Mouse (Mus musculus): ENCODE measurements around the gene Csnk2a2. TPM values are rescaled to one million over a fixed set of nuclear protein-coding genes. Genes with fewer than 3 reads are reported as not detected.

The Csnk2a2 gene
- polyA plus RNA-seq (2016; fragmentation: Nextera tagmentation; extraction: Ambion mirVana) = 8.2 and 8.7 TPM in 2 replicates

DNA sequence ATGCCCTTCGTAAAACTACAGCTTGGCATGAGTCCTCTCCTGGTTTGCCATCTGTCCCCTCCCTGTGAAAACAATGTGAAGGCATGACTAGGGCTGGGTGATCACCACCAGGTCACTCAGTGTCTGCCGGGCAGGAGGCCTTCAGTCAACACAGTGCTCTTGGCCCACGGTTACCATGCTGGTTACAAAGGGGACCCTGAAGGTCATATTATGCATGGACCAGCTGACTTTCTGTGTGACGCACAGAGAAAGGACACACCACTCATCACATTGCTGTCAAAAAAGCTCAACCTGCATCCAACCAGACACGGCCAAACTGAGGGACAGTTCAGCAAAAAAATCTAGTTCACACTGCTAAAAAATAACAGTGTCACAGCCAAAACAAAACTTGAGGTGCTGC, at the start of gene Csnk2a2:
Gene Csnk2a2 (minus strand): TSS at position 34 of the 400 bp plus-strand sequence.
- Histone ChIP-seq H3K4me2 (peak within 1 kb of the TSS; percentile 67), H3K27ac (ENCODE audit: poor library complexity, severe bottlenecking) (no peak within 1 kb of the TSS), H3K9me3 (replicated peaks) (no peaks in the 10 kb centered on the region), H3K9ac (peak within 1 kb of the TSS; percentile 100; the same call in 1 of the 2 replicates), H3K4me1 (replicated peaks) (peaks cover 19% of the 10 kb centered on the region), H3K27me3 (replicated peaks) (no peaks in the 10 kb centered on the region), H3K36me3 (peaks cover 10% of the 10 kb centered on the region), H3K4me3 (peak within 1 kb of the TSS; percentile 100)
- no peak for ATAC-seq (ENCODE audit: insufficient number of reproducible peaks, low FRiP score)
- 84% methylated on average over 5 of the region's 5 CpGs for WGBS

GRCm38 (mm10) chr8:95539487-95539886, 49.6 kb upstream of the Csnk2a2 start:
- no peak for ATAC-seq (ENCODE audit: insufficient number of reproducible peaks, low FRiP score)
- no peaks in the 10 kb centered on the region for H3K36me3 ChIP-seq
- H3K9me3 ChIP-seq (replicated peaks) = peaks cover 5% of the 10 kb centered on the region; the same call in 1 of the 2 replicates
- no peak overlapping the region for H3K4me2 ChIP-seq
- no peaks in the 10 kb centered on the region for H3K4me1 ChIP-seq (replicated peaks)
- H3K27ac ChIP-seq (ENCODE audit: poor library complexity, severe bottlenecking) = no peak overlapping the region
- no peak overlapping the region for H3K9ac ChIP-seq
- H3K27me3 ChIP-seq (replicated peaks) = no peaks in the 10 kb centered on the region
- 70% methylated on average over 5 of the region's 5 CpGs for WGBS
- no peak overlapping the region for H3K4me3 ChIP-seq

DNA sequence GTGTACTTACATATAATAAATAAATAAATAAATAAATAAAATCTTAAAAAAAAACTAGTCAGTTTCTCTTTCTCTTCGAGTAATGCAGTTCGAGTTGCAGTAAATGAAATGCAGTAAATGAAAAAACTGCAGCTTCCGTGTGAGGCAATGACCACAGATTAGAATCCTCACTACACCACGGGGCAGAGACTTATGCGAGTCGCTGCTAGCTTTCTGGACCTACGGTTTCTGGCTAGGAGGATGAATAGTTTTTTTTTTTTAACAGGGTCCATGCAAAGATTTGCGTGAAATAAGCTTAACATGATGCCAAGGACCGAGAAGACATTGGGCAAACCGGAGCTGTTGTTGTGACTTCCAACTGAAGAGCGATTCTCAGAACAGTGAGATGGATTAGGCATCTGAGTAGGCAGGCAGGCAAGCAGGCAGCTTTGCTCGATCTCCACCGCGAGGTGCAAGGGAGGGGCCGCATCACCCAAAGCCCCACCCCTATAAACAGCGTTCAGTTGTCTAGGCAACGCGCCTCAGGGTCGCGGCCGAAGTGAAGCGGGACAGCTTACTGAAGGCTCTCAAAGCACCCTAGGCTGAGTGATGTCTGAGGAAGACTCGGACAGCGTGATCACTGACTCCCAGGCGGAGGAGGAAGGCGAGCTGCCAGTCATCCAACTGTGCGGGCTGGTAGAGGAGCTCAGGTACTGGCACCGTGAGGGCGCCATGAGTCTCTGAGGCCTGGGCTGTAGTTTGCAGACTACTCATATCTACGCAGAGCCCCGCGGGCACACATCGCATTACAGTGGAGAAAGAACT, 43.9 kb upstream of the Csnk2a2 start, which contains the start of gene Ccdc113:
Gene Ccdc113 (plus strand): TSS at position 502 of the 804 bp plus-strand sequence.
- 7% methylated on average over 33 of the region's 33 CpGs for WGBS
- peak; percentile 78 for ATAC-seq (ENCODE audit: insufficient number of reproducible peaks, low FRiP score)
- no peaks in the 10 kb centered on the region for H3K36me3 ChIP-seq
- H3K27ac ChIP-seq (ENCODE audit: poor library complexity, severe bottlenecking) = no peak within 1 kb of the TSS
- H3K9ac ChIP-seq = peak within 1 kb of the TSS; percentile 60
- H3K4me2 ChIP-seq = peak within 1 kb of the TSS; percentile 76
- peak within 1 kb of the TSS; percentile 53 for H3K4me3 ChIP-seq
- 0 out of 2 replicates have a peak, but pooled peaks cover under 1% of the 10 kb centered on the region for H3K27me3 ChIP-seq (replicated peaks)
- H3K4me1 ChIP-seq (replicated peaks) = no peaks in the 10 kb centered on the region
- H3K9me3 ChIP-seq (replicated peaks) = no peaks in the 10 kb centered on the region

DNA sequence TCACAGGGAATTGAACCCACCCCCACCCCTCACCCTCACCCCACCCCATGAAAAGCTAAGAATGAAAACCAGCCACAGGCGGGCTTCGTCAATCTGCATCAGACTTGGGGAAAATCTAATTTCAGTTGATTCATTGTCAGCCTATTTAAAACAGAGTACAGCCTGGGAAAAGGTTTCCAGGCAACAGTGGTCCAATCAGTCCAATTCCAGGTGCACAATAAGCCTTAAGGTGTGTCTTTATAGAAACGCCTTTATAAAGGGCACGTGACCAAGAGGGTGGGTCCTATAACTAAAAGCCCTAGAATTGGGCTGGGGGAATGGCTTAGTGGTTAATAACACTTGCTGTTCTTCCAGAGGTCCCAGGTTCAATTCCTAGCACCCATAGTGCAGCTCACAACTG, 42.4 kb upstream of the Csnk2a2 start:
- Histone ChIP-seq H3K9ac (no peak overlapping the region), H3K4me3 (no peak overlapping the region), H3K4me2 (no peak overlapping the region), H3K27ac (ENCODE audit: poor library complexity, severe bottlenecking) (no peak overlapping the region), H3K9me3 (replicated peaks) (no peaks in the 10 kb centered on the region), H3K4me1 (replicated peaks) (no peaks in the 10 kb centered on the region), H3K36me3 (no peaks in the 10 kb centered on the region), H3K27me3 (replicated peaks) (0 out of 2 replicates have a peak, but pooled peaks cover 3% of the 10 kb centered on the region)
- ATAC-seq (ENCODE audit: insufficient number of reproducible peaks, low FRiP score) = no peak
- WGBS = 75% methylated on average over 4 of the region's 4 CpGs

DNA sequence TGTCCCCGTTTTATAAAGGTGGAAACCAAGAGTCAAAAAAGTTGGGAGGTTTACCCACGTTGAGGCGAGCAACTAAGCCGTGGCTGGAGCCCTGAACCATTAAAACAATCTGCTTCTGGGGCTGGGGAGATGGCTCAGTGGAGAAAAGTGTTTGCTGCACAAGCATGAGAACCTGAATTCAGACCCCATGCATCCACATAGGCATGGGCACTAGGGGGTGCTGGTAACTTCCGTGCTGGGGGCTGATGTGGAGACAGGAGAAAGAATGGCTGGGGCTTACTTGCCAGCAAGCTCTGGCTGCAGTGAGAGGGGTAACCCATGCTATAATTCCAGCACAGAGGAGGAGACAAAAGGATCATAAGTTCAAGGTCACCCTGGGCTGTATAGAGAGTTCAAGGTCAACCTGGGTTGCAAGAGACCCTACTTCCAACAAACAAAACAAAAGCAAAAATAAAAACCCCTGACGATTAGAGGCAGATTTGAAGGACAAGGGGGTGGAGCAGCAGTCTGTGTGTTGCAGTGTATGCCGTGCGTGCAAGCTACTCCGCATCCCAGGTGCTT, 39.0 kb upstream of the Csnk2a2 start:
- H3K27me3 ChIP-seq (replicated peaks) = 0 out of 2 replicates have a peak, but pooled peaks cover 3% of the 10 kb centered on the region
- 61% methylated on average over 9 of the region's 9 CpGs for WGBS
- H3K4me1 ChIP-seq (replicated peaks) = no peaks in the 10 kb centered on the region
- H3K4me3 ChIP-seq = no peak overlapping the region
- H3K4me2 ChIP-seq = no peak overlapping the region
- no peak for ATAC-seq (ENCODE audit: insufficient number of reproducible peaks, low FRiP score)
- H3K9me3 ChIP-seq (replicated peaks) = no peaks in the 10 kb centered on the region
- H3K27ac ChIP-seq (ENCODE audit: poor library complexity, severe bottlenecking) = no peak overlapping the region
- no peaks in the 10 kb centered on the region for H3K36me3 ChIP-seq
- no peak overlapping the region for H3K9ac ChIP-seq

DNA sequence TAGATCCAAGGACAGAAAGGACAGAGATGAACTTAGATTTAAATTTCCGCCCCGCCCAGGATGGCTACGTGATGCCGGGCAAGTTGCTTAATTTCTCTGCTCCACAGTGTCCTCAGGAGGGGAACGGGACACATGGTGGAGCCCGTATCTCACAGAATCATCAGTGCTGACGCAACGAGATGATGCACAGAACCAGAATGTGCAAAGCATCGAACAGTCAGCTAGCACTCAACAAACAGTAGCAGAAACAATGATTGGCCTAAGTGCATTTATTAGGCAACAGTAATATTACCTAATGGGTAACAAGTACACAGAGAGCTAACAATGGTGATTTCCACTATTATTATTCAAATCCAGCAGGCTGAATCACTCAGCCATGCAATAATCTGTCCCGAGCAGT, 38.4 kb upstream of the Csnk2a2 start:
- Histone ChIP-seq H3K4me2 (no peak overlapping the region), H3K27ac (ENCODE audit: poor library complexity, severe bottlenecking) (no peak overlapping the region), H3K27me3 (replicated peaks) (0 out of 2 replicates have a peak, but pooled peaks cover 3% of the 10 kb centered on the region), H3K9ac (no peak overlapping the region), H3K36me3 (no peaks in the 10 kb centered on the region), H3K4me1 (replicated peaks) (no peaks in the 10 kb centered on the region), H3K4me3 (no peak overlapping the region), H3K9me3 (replicated peaks) (no peaks in the 10 kb centered on the region)
- ATAC-seq (ENCODE audit: insufficient number of reproducible peaks, low FRiP score) = no peak
- WGBS = 84% methylated on average over 10 of the region's 10 CpGs

DNA sequence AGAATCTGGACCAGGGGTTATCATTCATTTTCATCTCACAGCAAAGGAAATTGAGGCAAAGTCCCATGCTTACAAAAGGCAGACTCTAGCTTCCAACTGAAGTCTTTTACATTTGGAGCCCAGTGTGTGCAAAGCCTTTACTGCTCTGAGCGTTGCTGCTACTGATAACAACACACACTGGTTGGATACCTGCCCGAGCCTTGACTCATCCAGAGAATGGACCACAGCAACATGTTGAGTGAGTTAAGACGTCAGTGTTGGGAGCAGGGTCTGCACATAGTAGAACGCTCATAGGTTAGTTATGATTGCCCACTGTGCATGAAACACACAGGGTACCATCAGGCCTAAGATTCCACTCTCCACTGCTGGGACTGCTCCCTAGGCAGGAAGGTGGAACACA, 34.2 kb upstream of the Csnk2a2 start:
- Histone ChIP-seq H3K4me1 (replicated peaks) (no peaks in the 10 kb centered on the region), H3K9ac (no peak overlapping the region), H3K36me3 (no peaks in the 10 kb centered on the region), H3K4me3 (no peak overlapping the region), H3K9me3 (replicated peaks) (no peaks in the 10 kb centered on the region), H3K4me2 (no peak overlapping the region), H3K27ac (ENCODE audit: poor library complexity, severe bottlenecking) (no peak overlapping the region), H3K27me3 (replicated peaks) (0 out of 2 replicates have a peak, but pooled peaks cover 3% of the 10 kb centered on the region)
- WGBS = 77% methylated on average over 4 of the region's 4 CpGs
- no peak for ATAC-seq (ENCODE audit: insufficient number of reproducible peaks, low FRiP score)

GRCm38 (mm10) chr8:95516928-95517327, 27.1 kb upstream of the Csnk2a2 start:
- H3K4me2 ChIP-seq = no peak overlapping the region
- no peaks in the 10 kb centered on the region for H3K27me3 ChIP-seq (replicated peaks)
- H3K27ac ChIP-seq (ENCODE audit: poor library complexity, severe bottlenecking) = no peak overlapping the region
- H3K9me3 ChIP-seq (replicated peaks) = no peaks in the 10 kb centered on the region
- no peak for ATAC-seq (ENCODE audit: insufficient number of reproducible peaks, low FRiP score)
- H3K4me1 ChIP-seq (replicated peaks) = no peaks in the 10 kb centered on the region
- H3K36me3 ChIP-seq = no peaks in the 10 kb centered on the region
- no peak overlapping the region for H3K4me3 ChIP-seq
- 85% methylated on average over 6 of the region's 6 CpGs for WGBS
- H3K9ac ChIP-seq = no peak overlapping the region

DNA sequence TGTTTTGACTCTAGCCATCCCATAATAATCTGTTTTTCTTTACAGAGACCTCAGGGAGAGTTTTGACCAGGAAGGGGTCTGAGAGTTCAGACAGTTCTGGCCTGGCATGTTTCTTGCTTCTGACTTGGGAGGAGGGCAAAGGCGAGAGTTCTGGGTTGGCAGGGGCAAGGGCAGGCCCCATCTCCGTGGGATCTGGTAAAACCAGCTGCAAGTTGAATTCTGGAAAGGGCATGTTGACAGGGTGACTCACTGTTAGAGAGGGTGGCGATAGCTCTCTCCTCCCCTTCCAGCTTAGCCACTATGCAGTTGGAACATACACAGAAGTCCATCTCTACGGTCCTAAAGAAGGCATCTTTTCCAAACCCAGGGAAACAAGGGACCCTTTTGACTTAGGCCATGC, 23.4 kb upstream of the Csnk2a2 start:
- no peak overlapping the region for H3K4me2 ChIP-seq
- H3K4me1 ChIP-seq (replicated peaks) = no peaks in the 10 kb centered on the region
- 51% methylated on average over 4 of the region's 4 CpGs for WGBS
- ATAC-seq (ENCODE audit: insufficient number of reproducible peaks, low FRiP score) = no peak
- no peak overlapping the region for H3K4me3 ChIP-seq
- H3K9ac ChIP-seq = no peak overlapping the region
- H3K36me3 ChIP-seq = no peaks in the 10 kb centered on the region
- H3K9me3 ChIP-seq (replicated peaks) = no peaks in the 10 kb centered on the region
- no peaks in the 10 kb centered on the region for H3K27me3 ChIP-seq (replicated peaks)
- H3K27ac ChIP-seq (ENCODE audit: poor library complexity, severe bottlenecking) = no peak overlapping the region

GRCm38 (mm10) chr8:95512257-95512656, 22.4 kb upstream of the Csnk2a2 start:
- H3K27me3 ChIP-seq (replicated peaks) = no peaks in the 10 kb centered on the region
- H3K27ac ChIP-seq (ENCODE audit: poor library complexity, severe bottlenecking) = no peak overlapping the region
- H3K4me2 ChIP-seq = no peak overlapping the region
- no peak for ATAC-seq (ENCODE audit: insufficient number of reproducible peaks, low FRiP score)
- H3K9ac ChIP-seq = no peak overlapping the region
- no peak overlapping the region for H3K4me3 ChIP-seq
- H3K4me1 ChIP-seq (replicated peaks) = no peaks in the 10 kb centered on the region
- H3K36me3 ChIP-seq = no peaks in the 10 kb centered on the region
- no peaks in the 10 kb centered on the region for H3K9me3 ChIP-seq (replicated peaks)
- WGBS = 64% methylated on average over 4 of the region's 4 CpGs

DNA sequence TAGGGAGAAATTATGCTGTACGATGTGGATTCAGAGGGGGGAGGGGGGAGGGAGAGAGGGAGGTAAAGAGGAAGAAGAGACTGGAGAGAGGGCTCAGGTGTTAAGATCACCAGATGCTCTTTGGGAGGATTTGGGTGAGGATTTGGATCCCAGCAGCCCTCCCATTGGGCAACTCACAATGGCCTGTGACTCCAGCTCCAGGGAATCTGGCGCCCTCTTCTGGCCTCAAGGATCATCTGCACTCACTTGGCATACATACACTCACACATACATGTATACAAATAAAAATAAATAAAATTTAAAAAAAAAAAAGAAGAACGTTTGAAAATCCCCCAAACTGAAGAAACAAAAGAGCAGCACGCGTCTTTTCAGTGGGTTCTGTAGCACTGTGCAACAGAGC, 16.4 kb upstream of the Csnk2a2 start:
- H3K4me3 ChIP-seq = no peak overlapping the region
- H3K9me3 ChIP-seq (replicated peaks) = 0 out of 2 replicates have a peak, but pooled peaks cover 7% of the 10 kb centered on the region
- H3K4me1 ChIP-seq (replicated peaks) = no peaks in the 10 kb centered on the region
- no peak overlapping the region for H3K4me2 ChIP-seq
- no peaks in the 10 kb centered on the region for H3K27me3 ChIP-seq (replicated peaks)
- H3K27ac ChIP-seq (ENCODE audit: poor library complexity, severe bottlenecking) = no peak overlapping the region
- ATAC-seq (ENCODE audit: insufficient number of reproducible peaks, low FRiP score) = no peak
- no peak overlapping the region for H3K9ac ChIP-seq
- 60% methylated on average over 5 of the region's 5 CpGs for WGBS
- no peaks in the 10 kb centered on the region for H3K36me3 ChIP-seq
